8 mouse cellular contexts compared by ENCODE assay signal in genomic region chr10:29313905-29314304, GRCm38 (mm10). TPM values are rescaled to one million over a fixed set of nuclear protein-coding genes. Genes with fewer than 3 reads are reported as not detected.
DNase-seq lines count a peak whose midpoint lies in the region; ATAC-seq lines count a peak whose summit lies in the region.

No protein-coding gene starts in this region.

- H3K27me3 ChIP-seq in kidney, embryonic 15.5 days: no peaks in the 10 kb centered on the region
- H3K27me3 ChIP-seq in hindbrain, embryonic 14.5 days (ENCODE audit: control insufficient read depth, insufficient read depth, low read length): no peaks in the 10 kb centered on the region
- no peaks in the 10 kb centered on the region for H3K27me3 ChIP-seq in midbrain, embryonic 14.5 days (ENCODE audit: control insufficient read depth, insufficient read depth, low read length)

- H3K9ac ChIP-seq in kidney, embryonic 15.5 days: peak overlapping the region; percentile 71
- peak overlapping the region; percentile 69 for H3K9ac ChIP-seq in hindbrain, embryonic 14.5 days
- H3K9ac ChIP-seq in midbrain, embryonic 14.5 days (replicated peaks; ENCODE audit: low read length): peak overlapping the region; percentile 62; the same call in 1 of the 2 replicates

- H3K4me1 ChIP-seq in kidney, embryonic 15.5 days: peaks cover 8% of the 10 kb centered on the region; the same call in 1 of the 2 replicates
- H3K4me1 ChIP-seq in hindbrain, embryonic 14.5 days (replicated peaks; ENCODE audit: control insufficient read depth, insufficient read depth, low read length): 0 out of 2 replicates have a peak, but pooled peaks cover 6% of the 10 kb centered on the region
- peaks cover 12% of the 10 kb centered on the region for H3K4me1 ChIP-seq in midbrain, embryonic 14.5 days (ENCODE audit: control insufficient read depth, insufficient read depth, low read length)

- H3K27ac ChIP-seq in kidney, embryonic 15.5 days: no peak overlapping the region
- no peak overlapping the region for H3K27ac ChIP-seq in hindbrain, embryonic 14.5 days
- H3K27ac ChIP-seq in midbrain, embryonic 14.5 days (replicated peaks; ENCODE audit: low read depth, low read length): no peak overlapping the region

- DNase-seq in kidney, postnatal 10 days: no peak
- peak; percentile 0 for DNase-seq in T-cell, adult 2 months (ENCODE audit: low spot score)
- DNase-seq in hindbrain, embryonic 14.5 days (ENCODE audit: low spot score): no peak
- DNase-seq in midbrain, embryonic 14.5 days: no peak
- DNase-seq in gastrocnemius, postnatal 36 days: no peak
- no peak for DNase-seq in thymus, postnatal 10 days (ENCODE audit: low spot score in 2 of 2)

- peak overlapping the region; percentile 70 for H3K4me2 ChIP-seq in kidney, embryonic 15.5 days
- H3K4me2 ChIP-seq in hindbrain, embryonic 14.5 days (replicated peaks): peak overlapping the region; percentile 68
- peak overlapping the region; percentile 71 for H3K4me2 ChIP-seq in midbrain, embryonic 14.5 days (ENCODE audit: low read length)

- ATAC-seq in kidney, embryonic 15.5 days (replicated peaks; ENCODE audit: low FRiP score): no peak
- no peak for ATAC-seq in hindbrain, embryonic 14.5 days (ENCODE audit: low FRiP score)
- no peak for ATAC-seq in midbrain, embryonic 14.5 days (ENCODE audit: low FRiP score, low TSS enrichment)
- no peak for ATAC-seq in monocyte, adult 5-6 weeks (replicated peaks; ENCODE audit: insufficient number of reproducible peaks, low FRiP score, low TSS enrichment, poor library complexity, severe bottlenecking)

- peaks cover 4% of the 10 kb centered on the region; the same call in 1 of the 2 replicates for H3K36me3 ChIP-seq in kidney, embryonic 15.5 days
- H3K36me3 ChIP-seq in hindbrain, embryonic 14.5 days (replicated peaks; ENCODE audit: control insufficient read depth, insufficient read depth): no peaks in the 10 kb centered on the region
- 0 out of 2 replicates have a peak, but pooled peaks cover 2% of the 10 kb centered on the region for H3K36me3 ChIP-seq in midbrain, embryonic 14.5 days (ENCODE audit: control insufficient read depth, insufficient read depth, low read length)

- H3K4me3 ChIP-seq in kidney, embryonic 15.5 days (replicated peaks): peak overlapping the region; percentile 78
- H3K4me3 ChIP-seq in hindbrain, embryonic 14.5 days (replicated peaks; ENCODE audit: low read length): peak overlapping the region; percentile 60
- H3K4me3 ChIP-seq in midbrain, embryonic 14.5 days (replicated peaks; ENCODE audit: low read depth, low read length): peak overlapping the region; percentile 58

- H3K9me3 ChIP-seq in kidney, embryonic 15.5 days (replicated peaks): no peaks in the 10 kb centered on the region
- H3K9me3 ChIP-seq in hindbrain, embryonic 14.5 days (ENCODE audit: control insufficient read depth, low read length): no peaks in the 10 kb centered on the region
- no peaks in the 10 kb centered on the region for H3K9me3 ChIP-seq in midbrain, embryonic 14.5 days (ENCODE audit: control insufficient read depth, low read length)

- WGBS in kidney, embryonic 15.5 days: 31% methylated on average over 5 of the region's 5 CpGs
- WGBS in hindbrain, embryonic 14.5 days: 41% methylated on average over 5 of the region's 5 CpGs
- 39% methylated on average over 5 of the region's 5 CpGs for WGBS in midbrain, embryonic 14.5 days

- intact Hi-C loops in gastrocnemius, postnatal 36 days (cut with DNase I): loop anchor here (5.0 to 10.0 kb wide), 2 partner anchors 48 to 209 kb away; partner anchors contain the start of gene Rnf146

RNA-seq across cellular contexts. Expression of gene Echdc1, which starts 0.9 kb away (rescaled TPM):
- polyA plus RNA-seq in kidney, embryonic 15.5 days (2015; fragmentation: Nextera tagmentation; extraction: Ambion mirVana): 30.6 and 34.0 TPM in 2 replicates
- polyA plus RNA-seq in hindbrain, embryonic 14.5 days (2014; fragmentation: Nextera tagmentation; extraction: Ambion mirVana): 31.1 and 36.9 TPM in 2 replicates
- 20.9 and 24.6 TPM in 2 replicates for polyA plus RNA-seq in midbrain, embryonic 14.5 days (2014; fragmentation: Nextera tagmentation; extraction: Ambion mirVana)
- 10 to 100 TPM; 27.9 to 30.7 TPM for total RNA-seq in gastrocnemius, postnatal 36 days (2021)
- 5.8 to 13.7 TPM (median 11.4 TPM) in 3 replicates for total RNA-seq in monocyte, adult 5-6 weeks (2017)

RNA-seq across cellular contexts. Expression of gene Rnf146, which starts 48.3 kb away (rescaled TPM):
- 52.0 and 60.3 TPM in 2 replicates for polyA plus RNA-seq in kidney, embryonic 15.5 days (2015; fragmentation: Nextera tagmentation; extraction: Ambion mirVana)
- polyA plus RNA-seq in hindbrain, embryonic 14.5 days (2014; fragmentation: Nextera tagmentation; extraction: Ambion mirVana): 62.1 and 78.1 TPM in 2 replicates
- polyA plus RNA-seq in midbrain, embryonic 14.5 days (2014; fragmentation: Nextera tagmentation; extraction: Ambion mirVana): 78.4 and 78.7 TPM in 2 replicates
- 10 to 100 TPM; 42.3 to 52.5 TPM for total RNA-seq in gastrocnemius, postnatal 36 days (2021)
- 99.8 to 109 TPM (median 101 TPM) in 3 replicates for total RNA-seq in monocyte, adult 5-6 weeks (2017)
